Mouse (Mus musculus) kidney, embryonic 16.5 days (tissue): Measurements from ENCODE around the gene Pclo. TPM values are rescaled to one million over a fixed set of nuclear protein-coding genes. Genes with fewer than 3 reads are reported as not detected.
"Not testable (repeated sequence)": the region's sequence is repeated elsewhere in the genome, so short reads cannot be mapped to it uniquely, and the experiment has no call there.

Experiments used
- ATAC-seq: fragments of 200-750 bp; cut with Nextera tagmentation; 2 replicates; pipeline ENCODE4 v1.8.0; 2017; ENCODE audit warnings: moderate TSS enrichment; ENCODE audit not compliant: low FRiP score, low TSS enrichment
- H3K27ac ChIP-seq: fragments of 300-500 bp; sonication (generic); 2 replicates; pipeline ENCODE4 v1.5.1; 2014; ENCODE audit warnings: low read length
- H3K27me3 ChIP-seq: fragments of 300-500 bp; sonication (generic); 2 replicates; pipeline ENCODE4 v1.6.1; 2014; ENCODE audit warnings: low read length, control low read depth, mixed read lengths; ENCODE audit not compliant: insufficient read depth
- H3K36me3 ChIP-seq: fragments of 300-500 bp; sonication (generic); 2 replicates; pipeline ENCODE4 v1.6.1; 2014; ENCODE audit warnings: low read length, control low read depth, mixed read lengths; ENCODE audit not compliant: insufficient read depth
- H3K4me1 ChIP-seq: fragments of 300-500 bp; sonication (generic); 2 replicates; pipeline ENCODE4 v1.6.1; 2014; ENCODE audit warnings: low read length, control low read depth, mixed read lengths; ENCODE audit not compliant: insufficient read depth
- H3K4me2 ChIP-seq: fragments of 300-500 bp; sonication (generic); replicated peaks from 2 replicates; pipeline ENCODE4 v1.6.1; 2014; ENCODE audit warnings: low read depth, low read length
- H3K4me3 ChIP-seq: fragments of 300-500 bp; sonication (generic); 2 replicates; pipeline ENCODE4 v1.5.1; 2014; ENCODE audit warnings: mild to moderate bottlenecking, low read length
- H3K9ac ChIP-seq: fragments of 300-500 bp; sonication (generic); replicated peaks from 2 replicates; pipeline ENCODE4 v1.6.1; 2014; ENCODE audit warnings: low read length
- H3K9me3 ChIP-seq: fragments of 300-500 bp; sonication (generic); 2 replicates; pipeline ENCODE4 v1.6.1; 2016; ENCODE audit warnings: low read length, control low read depth
- WGBS: fragments of 180-500 bp; shearing (Covaris S2); extraction: QIAGEN DNeasy Blood & Tissue Kit; methylation state at CpG from one replicate; pipeline ENCODE4 v1.1.7; 2014; 5-methylcytosine and 5-hydroxymethylcytosine counted together
- polyA plus RNA-seq: library from polyadenylated mRNA; unstranded; fragments of >200 nt; fragmentation: Nextera tagmentation; extraction: Ambion mirVana; gene quantifications from 2 replicates; pipeline ENCODE4 v1.2.1, GENCODE M21; 2015

The Pclo gene
- 0.59 and 0.82 TPM in 2 replicates for polyA plus RNA-seq

DNA sequence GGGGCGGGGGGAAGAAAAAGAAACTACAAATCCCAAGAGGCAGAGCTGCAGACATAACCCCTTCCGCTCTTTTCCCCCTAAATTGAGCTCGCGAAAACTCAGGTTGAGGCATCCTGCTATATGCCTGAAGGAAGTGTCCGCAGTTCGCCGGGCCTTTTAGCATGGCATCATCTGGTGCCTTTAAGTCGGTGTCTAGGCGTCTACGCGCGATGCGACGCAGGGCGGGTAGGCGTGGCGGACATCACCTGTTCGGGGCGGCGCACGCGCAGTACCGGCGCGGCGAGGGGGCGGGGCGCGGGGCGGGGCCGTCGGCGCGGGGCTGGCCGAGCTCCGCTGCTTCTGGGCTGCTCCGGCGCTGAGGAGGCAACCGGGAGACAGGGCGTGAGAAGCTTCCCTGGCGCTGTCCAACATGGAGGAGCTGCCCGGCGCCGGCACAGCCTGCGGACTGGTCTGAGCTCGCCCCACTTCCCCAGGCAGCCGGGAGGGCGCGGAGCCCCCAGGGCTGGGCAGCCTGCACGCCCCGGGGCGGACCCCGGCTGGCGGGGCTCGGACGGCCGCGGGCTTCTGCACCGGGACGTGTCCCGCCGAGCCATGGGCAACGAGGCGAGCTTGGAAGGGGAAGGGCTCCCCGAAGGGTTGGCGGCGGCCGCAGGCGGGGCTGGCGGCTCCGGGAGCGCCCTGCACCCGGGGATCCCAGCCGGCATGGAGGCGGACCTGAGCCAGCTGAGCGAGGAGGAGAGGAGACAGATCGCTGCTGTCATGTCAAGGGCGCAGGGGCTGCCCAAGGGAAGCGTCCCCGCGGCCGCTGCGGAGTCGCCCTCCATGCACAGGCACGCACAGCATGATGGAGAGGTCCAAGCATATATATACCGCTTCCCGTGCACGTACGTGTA, at the start of gene Pclo:
Gene Pclo, plus strand, starts transcription at position 288 of the 893 bp plus-strand sequence.
- no peaks in the 10 kb centered on the region for H3K27me3 ChIP-seq
- H3K4me3 ChIP-seq: peak within 1 kb of the TSS; percentile 74
- peaks cover 2% of the 10 kb centered on the region; the same call in 1 of the 2 replicates for H3K4me1 ChIP-seq
- peak within 1 kb of the TSS; percentile 83 for H3K4me2 ChIP-seq
- no peaks in the 10 kb centered on the region for H3K36me3 ChIP-seq
- peak within 1 kb of the TSS; percentile 85 for H3K27ac ChIP-seq
- no peaks in the 10 kb centered on the region for H3K9me3 ChIP-seq
- peak within 1 kb of the TSS; percentile 61 for H3K9ac ChIP-seq
- under 1% methylated on average over 81 of the region's 89 CpGs for WGBS
- ATAC-seq: peak; percentile 99

DNA sequence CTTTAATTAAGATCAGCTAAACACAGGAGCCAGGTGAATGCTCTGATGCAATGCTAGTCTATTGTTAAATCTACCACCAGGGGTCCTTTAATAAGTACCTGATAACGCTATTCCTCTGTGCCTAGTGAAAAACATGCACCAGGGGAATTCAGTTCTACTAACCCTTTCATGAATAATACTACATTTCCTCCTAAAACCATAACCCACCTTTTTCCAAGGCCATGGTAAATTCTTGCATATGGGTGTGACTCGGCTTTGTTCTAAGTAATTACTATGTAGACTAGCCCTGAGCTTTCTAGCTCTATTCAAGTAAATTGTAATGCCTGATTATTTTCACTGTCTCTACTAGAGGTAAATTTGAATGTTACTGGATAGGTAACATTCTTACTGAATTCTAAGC, 20.3 kb upstream of the Pclo start:
- not testable (repeated sequence) for H3K9ac ChIP-seq, H3K4me3 ChIP-seq, H3K36me3 ChIP-seq, H3K27ac ChIP-seq, H3K27me3 ChIP-seq, H3K4me2 ChIP-seq, H3K9me3 ChIP-seq, ATAC-seq, H3K4me1 ChIP-seq
- 57% methylated on average over 2 of the region's 2 CpGs for WGBS

DNA sequence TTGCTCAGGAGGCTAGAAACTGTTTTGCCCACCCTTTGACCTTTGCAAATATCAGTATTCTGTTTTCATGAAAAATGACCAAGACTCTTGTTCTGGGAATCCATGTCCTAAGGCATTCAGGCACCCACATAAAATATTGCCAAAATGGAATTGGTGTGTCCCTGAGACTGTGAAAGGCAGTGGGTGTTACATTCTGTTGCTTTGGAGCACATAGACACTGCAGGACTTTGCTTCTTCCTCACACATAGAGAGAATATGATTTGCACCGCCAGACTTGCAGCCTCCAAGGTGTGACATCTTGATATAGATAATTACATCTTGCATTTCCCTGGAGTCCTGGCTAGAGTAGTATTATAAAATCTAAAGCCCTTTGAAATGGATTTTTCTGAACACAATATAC, 6.2 kb upstream of the Pclo start:
- Histone ChIP-seq H3K4me3 (no peak overlapping the region), H3K36me3 (no peaks in the 10 kb centered on the region), H3K9me3 (no peaks in the 10 kb centered on the region), H3K9ac (no peak overlapping the region), H3K27ac (no peak overlapping the region), H3K4me2 (no peak overlapping the region), H3K27me3 (no peaks in the 10 kb centered on the region), H3K4me1 (no peaks in the 10 kb centered on the region)
- WGBS: 80% methylated on average over 1 of the region's 1 CpGs
- ATAC-seq: no peak

DNA sequence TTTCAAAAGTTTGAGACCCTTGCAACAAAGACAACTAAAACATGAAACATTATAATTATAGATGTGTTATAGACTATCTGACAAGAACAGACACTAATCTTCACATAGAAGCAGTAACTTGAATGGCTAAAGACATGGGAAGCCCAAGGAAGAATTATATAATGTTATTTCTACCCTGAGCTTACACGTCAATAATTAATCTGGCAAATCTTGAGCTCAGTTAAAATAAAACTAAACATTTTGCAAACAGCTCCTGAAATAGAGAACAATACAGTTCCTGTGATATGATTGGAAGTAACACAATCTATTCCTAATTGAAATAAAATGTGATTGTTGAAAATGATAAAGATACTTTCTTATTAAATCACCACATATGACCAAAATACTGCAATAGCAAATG, 5.1 kb upstream of the Pclo start:
- Histone ChIP-seq H3K27me3 (no peaks in the 10 kb centered on the region), H3K36me3 (no peaks in the 10 kb centered on the region), H3K9me3 (no peaks in the 10 kb centered on the region), H3K9ac (no peak overlapping the region), H3K27ac (no peak overlapping the region), H3K4me1 (no peaks in the 10 kb centered on the region), H3K4me3 (no peak overlapping the region), H3K4me2 (no peak overlapping the region)
- no peak for ATAC-seq
- WGBS: 70% methylated on average over 1 of the region's 1 CpGs

DNA sequence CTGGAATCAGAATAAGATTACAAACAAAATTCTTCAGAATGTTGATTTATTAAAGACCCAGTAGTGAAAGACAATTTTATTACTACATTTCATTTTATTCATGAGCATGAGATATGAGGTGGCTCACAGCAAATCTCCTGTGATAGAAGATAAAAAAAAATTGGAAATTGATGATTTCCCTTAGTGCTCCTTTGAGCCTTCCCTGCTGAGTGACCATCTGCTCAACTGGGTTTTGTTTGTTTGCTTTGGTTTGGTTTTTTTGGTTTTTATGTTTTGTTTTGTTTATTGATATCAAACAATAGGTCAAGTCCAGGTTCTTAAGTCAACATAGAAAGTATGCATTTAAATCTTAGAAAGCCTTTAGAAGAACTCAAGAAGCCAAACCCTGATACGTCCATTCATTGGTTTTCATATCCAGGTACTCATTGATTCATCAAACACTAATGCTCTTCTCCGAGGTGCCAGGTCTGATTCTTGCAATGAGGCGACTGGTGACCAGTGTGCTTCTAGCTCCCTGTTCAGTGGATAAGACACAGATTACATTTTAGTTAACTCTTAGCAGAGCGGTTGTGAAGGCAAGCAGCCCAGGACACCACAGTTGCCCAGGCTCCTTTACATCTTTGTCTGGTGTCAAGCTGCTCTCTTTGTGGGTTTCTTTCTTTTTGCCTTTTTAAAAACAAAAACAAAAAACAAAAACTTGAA, 3.6 kb downstream of the Pclo start:
- no peaks in the 10 kb centered on the region for H3K36me3 ChIP-seq
- 73% methylated on average over 4 of the region's 4 CpGs for WGBS
- no peak overlapping the region for H3K9ac ChIP-seq
- H3K4me1 ChIP-seq: peaks cover 2% of the 10 kb centered on the region; the same call in 1 of the 2 replicates
- H3K27me3 ChIP-seq: no peaks in the 10 kb centered on the region
- H3K9me3 ChIP-seq: no peaks in the 10 kb centered on the region
- no peak overlapping the region for H3K4me2 ChIP-seq
- ATAC-seq: no peak
- H3K4me3 ChIP-seq: no peak overlapping the region
- H3K27ac ChIP-seq: no peak overlapping the region

DNA sequence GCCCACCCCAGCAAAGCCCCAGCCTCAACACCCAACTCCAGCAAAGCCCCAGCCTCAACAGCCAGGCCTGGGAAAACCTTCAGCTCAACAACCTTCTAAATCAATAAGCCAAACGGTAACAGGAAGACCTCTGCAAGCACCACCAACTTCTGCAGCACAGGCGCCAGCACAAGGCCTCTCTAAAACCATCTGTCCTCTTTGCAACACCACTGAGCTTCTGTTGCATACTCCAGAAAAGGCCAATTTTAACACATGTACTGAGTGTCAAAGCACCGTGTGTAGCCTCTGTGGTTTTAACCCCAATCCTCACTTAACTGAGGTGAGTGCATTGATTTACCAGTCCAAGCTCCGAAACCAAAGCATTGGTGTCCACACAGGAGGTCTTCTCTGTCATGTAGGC, 7.3 kb downstream of the Pclo start:
- ATAC-seq: no peak

DNA sequence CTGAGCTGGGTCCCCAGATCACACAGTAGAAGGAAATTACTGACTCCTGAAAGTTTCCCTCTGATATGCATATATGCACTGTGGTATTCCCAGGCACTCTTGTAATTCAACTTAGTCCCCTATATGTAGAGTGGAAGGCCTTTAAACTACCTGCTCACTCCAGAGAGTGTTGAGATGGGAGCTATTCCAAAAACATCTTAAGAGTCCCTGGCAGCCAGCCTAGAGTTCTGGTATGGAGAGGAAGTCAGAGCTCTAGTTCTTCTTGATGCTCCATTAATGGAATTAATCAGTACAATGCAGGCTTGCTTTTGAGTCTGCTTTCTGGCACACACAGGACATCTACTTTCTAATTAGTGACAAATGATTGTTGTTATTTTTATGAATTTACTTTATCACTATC, 11.3 kb downstream of the Pclo start:
- H3K27me3 ChIP-seq: no peaks in the 10 kb centered on the region
- H3K9me3 ChIP-seq: no peaks in the 10 kb centered on the region
- H3K36me3 ChIP-seq: no peaks in the 10 kb centered on the region
- no peak for ATAC-seq
- H3K9ac ChIP-seq: no peak overlapping the region
- no peak overlapping the region for H3K27ac ChIP-seq
- H3K4me2 ChIP-seq: no peak overlapping the region
- no peak overlapping the region for H3K4me3 ChIP-seq
- H3K4me1 ChIP-seq: no peaks in the 10 kb centered on the region

More for the DNA sequence above, 7.3 kb downstream of the Pclo start:
- H3K4me2 ChIP-seq: no peak overlapping the region
- no peak overlapping the region for H3K27ac ChIP-seq
- no peaks in the 10 kb centered on the region for H3K9me3 ChIP-seq
- no peak overlapping the region for H3K4me3 ChIP-seq
- no peak overlapping the region for H3K9ac ChIP-seq
- H3K4me1 ChIP-seq: no peaks in the 10 kb centered on the region
- no peaks in the 10 kb centered on the region for H3K27me3 ChIP-seq
- WGBS: 80% methylated on average over 4 of the region's 4 CpGs
- no peaks in the 10 kb centered on the region for H3K36me3 ChIP-seq

DNA sequence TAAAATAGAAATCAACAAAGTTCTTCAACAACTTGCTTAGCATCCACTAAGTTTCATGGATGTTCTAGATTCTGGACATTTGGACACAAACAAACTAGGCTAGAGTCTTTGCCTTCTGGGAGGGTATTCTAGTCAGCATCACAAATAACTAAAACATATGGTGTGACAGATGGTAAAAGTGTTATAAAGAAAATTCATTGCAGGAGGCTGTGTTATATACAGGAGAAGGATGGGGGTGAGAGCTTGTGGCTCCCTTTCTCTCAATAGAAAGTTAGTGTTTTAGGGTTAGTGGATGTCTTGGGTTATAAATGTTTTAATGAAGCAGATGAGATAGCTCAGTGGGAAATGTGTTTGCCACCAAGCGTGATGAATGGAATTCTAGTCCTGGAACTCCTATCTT, 13.1 kb downstream of the Pclo start:
- Histone ChIP-seq H3K36me3 (no peaks in the 10 kb centered on the region), H3K4me1 (no peaks in the 10 kb centered on the region), H3K9me3 (no peaks in the 10 kb centered on the region), H3K9ac (no peak overlapping the region), H3K27me3 (no peaks in the 10 kb centered on the region), H3K4me3 (no peak overlapping the region), H3K27ac (no peak overlapping the region), H3K4me2 (no peak overlapping the region)
- ATAC-seq: no peak
- WGBS: 22% methylated on average over 1 of the region's 1 CpGs

DNA sequence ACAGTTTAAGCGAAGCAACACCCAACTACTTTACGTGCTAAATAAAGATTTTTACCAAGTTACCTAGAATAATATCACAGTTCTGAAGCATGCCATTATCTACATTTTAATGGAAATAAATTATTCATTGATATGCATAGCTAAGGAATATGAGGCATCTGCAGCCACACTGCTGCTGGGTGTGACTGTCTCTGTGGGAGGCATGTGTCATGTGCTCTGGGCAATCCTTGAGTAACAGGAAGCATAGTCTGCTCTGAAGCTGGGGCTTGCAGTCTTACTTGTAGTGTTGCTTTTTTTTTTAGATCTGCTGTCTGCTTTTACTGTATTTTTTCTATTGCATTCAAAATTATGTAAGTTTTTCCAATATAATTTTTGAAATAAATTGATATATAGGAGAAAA, 17.2 kb downstream of the Pclo start:
- no peak overlapping the region for H3K9ac ChIP-seq
- no peak for ATAC-seq
- no peak overlapping the region for H3K4me3 ChIP-seq
- H3K27ac ChIP-seq: no peak overlapping the region
- no peaks in the 10 kb centered on the region; the same call in 1 of the 2 replicates for H3K9me3 ChIP-seq
- no peak overlapping the region for H3K4me2 ChIP-seq
- H3K36me3 ChIP-seq: no peaks in the 10 kb centered on the region
- WGBS: 95% methylated on average over 2 of the region's 2 CpGs
- H3K4me1 ChIP-seq: no peaks in the 10 kb centered on the region
- no peaks in the 10 kb centered on the region for H3K27me3 ChIP-seq

DNA sequence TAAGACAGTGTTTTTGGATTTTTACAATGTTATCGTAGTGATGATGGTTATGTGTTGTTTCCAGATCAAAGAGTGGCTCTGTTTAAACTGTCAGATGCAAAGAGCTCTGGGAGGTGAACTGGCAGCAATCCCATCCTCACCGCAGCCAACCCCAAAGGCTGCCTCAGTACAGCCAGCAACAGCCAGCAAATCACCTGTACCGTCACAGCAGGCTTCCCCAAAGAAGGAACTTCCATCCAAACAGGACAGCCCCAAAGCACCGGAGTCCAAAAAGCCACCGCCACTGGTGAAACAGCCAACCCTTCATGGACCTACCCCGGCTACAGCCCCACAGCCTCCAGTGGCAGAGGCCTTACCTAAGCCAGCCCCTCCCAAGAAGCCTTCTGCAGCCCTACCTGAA, 24.6 kb downstream of the Pclo start:
- H3K27me3 ChIP-seq: no peaks in the 10 kb centered on the region
- no peak overlapping the region for H3K27ac ChIP-seq
- 74% methylated on average over 6 of the region's 6 CpGs for WGBS
- no peaks in the 10 kb centered on the region for H3K4me1 ChIP-seq
- H3K9ac ChIP-seq: no peak overlapping the region
- no peak overlapping the region for H3K4me3 ChIP-seq
- H3K4me2 ChIP-seq: no peak overlapping the region
- H3K36me3 ChIP-seq: no peaks in the 10 kb centered on the region
- ATAC-seq: no peak
- H3K9me3 ChIP-seq: no peaks in the 10 kb centered on the region; the same call in 1 of the 2 replicates
